Mouse (Mus musculus) intestine, embryonic 15.5 days (tissue): Measurements from ENCODE around the gene Sumf2. TPM values are rescaled to one million over a fixed set of nuclear protein-coding genes. Genes with fewer than 3 reads are reported as not detected.

ENCODE experiments used
- ATAC-seq: fragments of 200-750 bp; cut with Nextera tagmentation; 2 replicates; pipeline ENCODE4 v1.8.0; 2017; ENCODE audit warnings: moderate TSS enrichment, moderate library complexity
- H3K27ac ChIP-seq: fragments of 300-500 bp; sonication (generic); 2 replicates; pipeline ENCODE4 v1.5.1; 2015; ENCODE audit warnings: mild to moderate bottlenecking, inconsistent platforms
- H3K27me3 ChIP-seq: fragments of 300-500 bp; sonication (generic); replicated peaks from 2 replicates; pipeline ENCODE4 v1.6.1; 2015; ENCODE audit warnings: inconsistent platforms
- H3K36me3 ChIP-seq: fragments of 300-500 bp; sonication (generic); 2 replicates; pipeline ENCODE4 v1.6.1; 2015; ENCODE audit warnings: inconsistent platforms
- H3K4me1 ChIP-seq: fragments of 300-500 bp; sonication (generic); replicated peaks from 2 replicates; pipeline ENCODE4 v1.6.1; 2015; ENCODE audit warnings: inconsistent platforms
- H3K4me2 ChIP-seq: fragments of 300-500 bp; sonication (generic); replicated peaks from 2 replicates; pipeline ENCODE4 v1.6.1; 2015; ENCODE audit warnings: mild to moderate bottlenecking, inconsistent platforms
- H3K4me3 ChIP-seq: fragments of 300-500 bp; sonication (generic); replicated peaks from 2 replicates; pipeline ENCODE4 v1.5.1; 2015; ENCODE audit warnings: inconsistent platforms
- H3K9ac ChIP-seq: fragments of 300-500 bp; sonication (generic); 2 replicates; pipeline ENCODE4 v1.6.1; 2015; ENCODE audit warnings: inconsistent platforms
- H3K9me3 ChIP-seq: fragments of 300-500 bp; sonication (generic); 2 replicates; pipeline ENCODE4 v1.6.1; 2016; ENCODE audit warnings: inconsistent platforms
- WGBS: fragments of 180-500 bp; shearing (Covaris S2); methylation state at CpG from one replicate; pipeline ENCODE4 v1.1.7; 2015; 5-methylcytosine and 5-hydroxymethylcytosine counted together
- polyA plus RNA-seq: library from polyadenylated mRNA; unstranded; fragments of >200 nt; fragmentation: Nextera tagmentation; extraction: Ambion mirVana; gene quantifications from 2 replicates; pipeline ENCODE4 v1.2.1, GENCODE M21; 2015

The Sumf2 gene
- 36.0 and 48.1 TPM in 2 replicates for polyA plus RNA-seq

GRCm38 (mm10) chr5:129846752-129847557 lies at the start of gene Sumf2:
Gene Sumf2 (plus strand): TSS chr5:129846986.
- peak; percentile 100 for ATAC-seq
- Histone ChIP-seq H3K4me1 (peaks cover 8% of the 10 kb centered on the region; the same call in 1 of the 2 replicates), H3K36me3 (peaks cover 16% of the 10 kb centered on the region), H3K4me3 (peak within 1 kb of the TSS; percentile 70), H3K27me3 (no peaks in the 10 kb centered on the region), H3K27ac (peak within 1 kb of the TSS; percentile 75), H3K9me3 (no peaks in the 10 kb centered on the region), H3K4me2 (peak within 1 kb of the TSS; percentile 72), H3K9ac (peak within 1 kb of the TSS; percentile 80)
- WGBS: 7% methylated on average over 22 of the region's 22 CpGs

DNA sequence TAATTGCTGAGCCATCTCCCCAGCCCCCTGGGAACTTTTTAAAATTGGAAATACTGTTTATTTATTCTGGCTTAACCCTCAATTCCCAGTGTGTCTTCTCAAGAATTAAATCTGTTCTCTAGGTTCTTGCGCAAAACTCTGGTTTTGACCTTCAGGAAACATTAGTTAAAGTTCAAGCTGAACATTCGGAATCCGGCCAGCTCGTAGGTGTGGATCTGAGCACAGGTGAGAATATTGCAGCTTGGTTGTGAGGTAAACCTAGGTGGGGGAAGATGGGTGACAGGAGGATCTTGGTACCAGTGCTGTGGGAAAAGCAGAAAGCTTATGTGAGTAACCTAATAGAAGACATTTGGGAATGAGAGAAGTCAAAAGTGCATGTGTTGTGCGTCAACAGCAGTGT lies 1.9 kb upstream of the Sumf2 start:
- 94% methylated on average over 5 of the region's 5 CpGs for WGBS
- Histone ChIP-seq H3K4me1 (peaks cover 8% of the 10 kb centered on the region; the same call in 1 of the 2 replicates), H3K4me2 (no peak overlapping the region), H3K27ac (no peak overlapping the region), H3K36me3 (peaks cover 16% of the 10 kb centered on the region), H3K9me3 (no peaks in the 10 kb centered on the region), H3K9ac (no peak overlapping the region), H3K4me3 (no peak overlapping the region), H3K27me3 (no peaks in the 10 kb centered on the region)
- ATAC-seq: no peak

DNA sequence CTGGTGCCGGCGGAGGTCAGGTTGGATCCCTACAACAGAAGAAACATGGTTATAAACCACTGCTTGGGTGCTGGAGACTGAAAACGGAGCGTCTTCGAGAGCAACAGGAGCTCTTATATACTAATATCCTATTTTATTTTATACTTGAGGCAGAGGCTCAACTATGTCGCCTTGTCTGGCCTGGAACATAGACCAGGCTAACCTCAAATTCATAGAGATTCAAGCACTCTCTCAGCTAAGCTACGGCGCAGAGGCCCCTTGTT lies 703 bp downstream of the Sumf2 start:
- Histone ChIP-seq H3K4me1 (peaks cover 8% of the 10 kb centered on the region; the same call in 1 of the 2 replicates), H3K9ac (peak overlapping the region; percentile 80), H3K27me3 (no peaks in the 10 kb centered on the region), H3K4me2 (peak overlapping the region; percentile 72), H3K27ac (no peak overlapping the region), H3K4me3 (peak overlapping the region; percentile 70), H3K9me3 (no peaks in the 10 kb centered on the region), H3K36me3 (peaks cover 16% of the 10 kb centered on the region)
- WGBS: 37% methylated on average over 8 of the region's 8 CpGs
- peak; percentile 31; the same call in 1 of the 2 replicates for ATAC-seq

DNA sequence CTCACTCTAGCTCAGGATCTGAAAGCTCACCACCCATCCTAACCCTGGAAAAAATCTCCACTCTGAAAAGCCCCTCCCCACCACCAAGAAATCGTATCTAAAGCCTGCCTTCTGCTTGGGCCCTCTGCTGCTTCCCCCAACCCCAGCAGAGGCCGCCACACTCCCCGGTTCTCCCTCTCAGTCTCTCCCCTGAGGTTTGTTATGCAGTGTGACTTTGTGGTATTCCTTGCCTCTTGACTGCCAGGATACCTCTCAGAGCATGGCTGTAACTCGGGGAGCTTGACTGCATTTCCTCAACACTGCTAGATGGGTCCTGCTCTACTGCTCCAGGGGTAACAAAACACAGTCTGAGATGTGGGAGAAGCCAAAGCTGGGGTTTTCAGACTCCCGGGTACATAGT lies 8.4 kb downstream of the Sumf2 start:
- peaks cover 18% of the 10 kb centered on the region for H3K36me3 ChIP-seq
- H3K27ac ChIP-seq: no peak overlapping the region
- H3K27me3 ChIP-seq: no peaks in the 10 kb centered on the region
- H3K9ac ChIP-seq: no peak overlapping the region
- ATAC-seq: no peak
- 51% methylated on average over 5 of the region's 5 CpGs for WGBS
- H3K4me2 ChIP-seq: no peak overlapping the region
- no peaks in the 10 kb centered on the region for H3K4me1 ChIP-seq
- no peak overlapping the region for H3K4me3 ChIP-seq
- no peaks in the 10 kb centered on the region for H3K9me3 ChIP-seq

DNA sequence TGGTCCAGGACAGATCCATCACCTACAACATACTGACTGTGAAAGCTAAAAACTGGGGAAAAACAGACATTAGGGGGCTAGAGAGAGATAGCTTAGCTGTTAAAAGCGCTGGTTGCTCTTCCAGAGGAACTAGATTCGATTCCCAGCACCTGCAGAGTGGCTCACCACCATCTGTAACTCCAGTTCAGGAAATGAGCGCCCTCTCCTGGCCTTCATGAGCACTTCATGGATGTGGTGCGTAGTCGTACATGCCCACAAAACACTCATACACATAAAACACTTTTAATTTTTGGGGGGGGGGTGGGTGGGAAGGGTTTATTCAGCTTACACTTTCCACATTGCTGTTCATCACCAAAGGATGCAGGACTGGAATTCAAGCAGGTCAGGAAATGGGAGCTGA lies 9.6 kb downstream of the Sumf2 start:
- Histone ChIP-seq H3K9ac (no peak overlapping the region), H3K4me2 (no peak overlapping the region), H3K27ac (no peak overlapping the region), H3K36me3 (peaks cover 18% of the 10 kb centered on the region), H3K4me1 (no peaks in the 10 kb centered on the region), H3K27me3 (no peaks in the 10 kb centered on the region), H3K9me3 (no peaks in the 10 kb centered on the region), H3K4me3 (no peak overlapping the region)
- ATAC-seq: no peak
- 93% methylated on average over 5 of the region's 5 CpGs for WGBS

GRCm38 (mm10) chr5:129862325-129862724 lies 15.5 kb downstream of the Sumf2 start:
- H3K27me3 ChIP-seq: no peaks in the 10 kb centered on the region
- no peak overlapping the region for H3K4me2 ChIP-seq
- no peak overlapping the region for H3K27ac ChIP-seq
- H3K9me3 ChIP-seq: no peaks in the 10 kb centered on the region
- H3K9ac ChIP-seq: no peak overlapping the region
- H3K4me1 ChIP-seq: no peaks in the 10 kb centered on the region
- no peak overlapping the region for H3K4me3 ChIP-seq
- H3K36me3 ChIP-seq: peaks cover 14% of the 10 kb centered on the region
- WGBS: 97% methylated on average over 6 of the region's 6 CpGs
- ATAC-seq: no peak

- Histone ChIP-seq H3K27ac (no peak overlapping the region), H3K4me1 (no peaks in the 10 kb centered on the region), H3K27me3 (no peaks in the 10 kb centered on the region), H3K4me2 (0 out of 2 replicates have a peak overlapping the region, but pooled peaks have one; percentile 14), H3K4me3 (no peak overlapping the region), H3K9me3 (no peaks in the 10 kb centered on the region), H3K9ac (no peak overlapping the region), H3K36me3 (0 out of 2 replicates have a peak, but pooled peaks cover 8% of the 10 kb centered on the region)
- peak; percentile 15; the same call in 1 of the 2 replicates for ATAC-seq
- WGBS: 14% methylated on average over 18 of the region's 18 CpGs
Measured at GRCm38 (mm10) chr5:129864467-129864866, 17.7 kb downstream of the Sumf2 start.

GRCm38 (mm10) chr5:129865841-129866240 lies 19.1 kb downstream of the Sumf2 start:
- H3K27ac ChIP-seq: no peak overlapping the region
- 0 out of 2 replicates have a peak, but pooled peaks cover 7% of the 10 kb centered on the region for H3K36me3 ChIP-seq
- H3K4me2 ChIP-seq: no peak overlapping the region
- no peak for ATAC-seq
- H3K9ac ChIP-seq: no peak overlapping the region
- H3K9me3 ChIP-seq: no peaks in the 10 kb centered on the region
- H3K27me3 ChIP-seq: no peaks in the 10 kb centered on the region
- WGBS: 83% methylated on average over 12 of the region's 12 CpGs
- H3K4me1 ChIP-seq: no peaks in the 10 kb centered on the region
- H3K4me3 ChIP-seq: no peak overlapping the region

GRCm38 (mm10) chr5:129869238-129869995 lies 22.6 kb downstream of the Sumf2 start:
- H3K36me3 ChIP-seq: no peaks in the 10 kb centered on the region
- WGBS: 86% methylated on average over 19 of the region's 19 CpGs
- no peaks in the 10 kb centered on the region for H3K27me3 ChIP-seq
- H3K9ac ChIP-seq: no peak overlapping the region
- no peak overlapping the region for H3K27ac ChIP-seq
- H3K4me2 ChIP-seq: no peak overlapping the region
- ATAC-seq: no peak
- no peaks in the 10 kb centered on the region for H3K4me1 ChIP-seq
- H3K9me3 ChIP-seq: no peaks in the 10 kb centered on the region
- H3K4me3 ChIP-seq: no peak overlapping the region

DNA sequence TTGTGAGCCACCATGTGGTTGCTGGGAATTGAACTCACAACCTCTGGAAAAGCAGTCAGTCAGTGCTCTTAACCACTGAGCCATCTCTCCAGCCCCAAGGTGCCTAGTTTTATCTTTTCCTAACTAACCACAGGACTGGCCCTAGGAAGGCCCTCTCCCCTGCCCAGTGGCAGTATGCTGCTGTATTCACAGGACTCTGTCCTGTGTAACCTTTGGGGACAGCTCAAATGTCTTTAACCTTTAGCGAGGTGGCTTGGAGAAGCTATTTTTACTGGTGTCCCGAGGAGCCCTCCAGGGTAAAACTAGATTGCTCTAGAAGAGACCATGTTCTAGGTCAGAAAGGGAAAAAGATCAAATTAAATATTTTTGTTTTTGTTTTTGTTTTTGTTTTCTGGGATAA lies 24.5 kb downstream of the Sumf2 start:
- Histone ChIP-seq H3K4me3 (no peak overlapping the region), H3K9me3 (no peaks in the 10 kb centered on the region), H3K36me3 (no peaks in the 10 kb centered on the region), H3K4me2 (no peak overlapping the region), H3K4me1 (no peaks in the 10 kb centered on the region), H3K27me3 (no peaks in the 10 kb centered on the region), H3K9ac (no peak overlapping the region), H3K27ac (no peak overlapping the region)
- ATAC-seq: no peak
- 83% methylated on average over 2 of the region's 2 CpGs for WGBS

DNA sequence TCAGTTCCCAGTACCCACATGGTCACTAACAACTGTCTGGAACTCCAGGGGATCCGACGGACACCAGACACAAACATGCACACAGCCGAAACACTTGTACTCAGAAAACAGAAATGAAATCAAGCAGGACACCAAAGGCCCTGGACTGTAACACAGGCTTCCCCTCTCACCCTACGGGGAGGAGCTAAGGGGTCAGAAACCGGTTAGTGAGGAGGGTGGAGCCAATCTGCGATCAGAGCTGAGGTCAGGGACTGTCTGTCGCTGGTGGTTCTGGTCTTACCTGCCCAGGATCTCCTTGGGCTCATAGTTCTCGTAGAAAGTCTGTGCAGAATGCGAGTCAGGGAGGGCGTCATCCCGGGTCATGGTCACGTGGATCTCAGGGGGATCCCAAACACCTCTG lies 27.2 kb downstream of the Sumf2 start:
- H3K27ac ChIP-seq: no peak overlapping the region
- WGBS: 81% methylated on average over 12 of the region's 12 CpGs
- ATAC-seq: no peak
- no peaks in the 10 kb centered on the region for H3K36me3 ChIP-seq
- no peak overlapping the region for H3K4me2 ChIP-seq
- H3K9ac ChIP-seq: no peak overlapping the region
- no peaks in the 10 kb centered on the region for H3K27me3 ChIP-seq
- no peaks in the 10 kb centered on the region for H3K9me3 ChIP-seq
- H3K4me1 ChIP-seq: no peaks in the 10 kb centered on the region
- H3K4me3 ChIP-seq: no peak overlapping the region

GRCm38 (mm10) chr5:129875098-129875497 lies 28.3 kb downstream of the Sumf2 start:
- Histone ChIP-seq H3K36me3 (no peaks in the 10 kb centered on the region), H3K4me2 (no peak overlapping the region), H3K4me3 (no peak overlapping the region), H3K27ac (no peak overlapping the region), H3K27me3 (no peaks in the 10 kb centered on the region), H3K9ac (no peak overlapping the region), H3K4me1 (no peaks in the 10 kb centered on the region), H3K9me3 (no peaks in the 10 kb centered on the region)
- ATAC-seq: no peak
- 81% methylated on average over 11 of the region's 11 CpGs for WGBS
